Mouse (Mus musculus): ENCODE measurements around the gene Mark1. TPM values are rescaled to one million over a fixed set of nuclear protein-coding genes. Genes with fewer than 3 reads are reported as not detected.

Mark1 gene
- polyA plus RNA-seq, 1 experiment from 2014 or later: 2.1 TPM

- 84% methylated on average over 13 of the region's 13 CpGs for WGBS
These were observed 76.5 kb downstream of the Mark1 start for GRCm38 (mm10) chr1:184922824-184923223.

GRCm38 (mm10) chr1:184920057-184920456, 79.3 kb downstream of the Mark1 start:
- ATAC-seq (replicated peaks; ENCODE audit: low FRiP score, low read depth): no peak

More at GRCm38 (mm10) chr1:184922824-184923223, 76.5 kb downstream of the Mark1 start:
- TF ChIP-seq CTCF (IDR thresholded peaks at IDR 0.05; ENCODE audit: low read depth): no peak
- no peak overlapping the region for H3K4me2 ChIP-seq (ENCODE audit: low read length)
- ATAC-seq (replicated peaks; ENCODE audit: low FRiP score, low read depth): no peak
- H3K27me3 ChIP-seq (ENCODE audit: insufficient read depth, low read length): no peaks in the 10 kb centered on the region
- H3K9ac ChIP-seq (ENCODE audit: low read depth, low read length): no peak overlapping the region
- 0 out of 2 replicates have a peak, but pooled peaks cover 3% of the 10 kb centered on the region for H3K36me3 ChIP-seq (ENCODE audit: insufficient read depth, low read length)
- no peaks in the 10 kb centered on the region for H3K4me1 ChIP-seq (replicated peaks; ENCODE audit: insufficient read depth, low read length)
- H3K27ac ChIP-seq: no peak overlapping the region
- no peak for DNase-seq (ENCODE audit: low spot score)
- no peaks in the 10 kb centered on the region for H3K9me3 ChIP-seq (replicated peaks; ENCODE audit: low read length)
- no peak overlapping the region for H3K4me3 ChIP-seq (replicated peaks; ENCODE audit: low read depth, low read length)

DNA sequence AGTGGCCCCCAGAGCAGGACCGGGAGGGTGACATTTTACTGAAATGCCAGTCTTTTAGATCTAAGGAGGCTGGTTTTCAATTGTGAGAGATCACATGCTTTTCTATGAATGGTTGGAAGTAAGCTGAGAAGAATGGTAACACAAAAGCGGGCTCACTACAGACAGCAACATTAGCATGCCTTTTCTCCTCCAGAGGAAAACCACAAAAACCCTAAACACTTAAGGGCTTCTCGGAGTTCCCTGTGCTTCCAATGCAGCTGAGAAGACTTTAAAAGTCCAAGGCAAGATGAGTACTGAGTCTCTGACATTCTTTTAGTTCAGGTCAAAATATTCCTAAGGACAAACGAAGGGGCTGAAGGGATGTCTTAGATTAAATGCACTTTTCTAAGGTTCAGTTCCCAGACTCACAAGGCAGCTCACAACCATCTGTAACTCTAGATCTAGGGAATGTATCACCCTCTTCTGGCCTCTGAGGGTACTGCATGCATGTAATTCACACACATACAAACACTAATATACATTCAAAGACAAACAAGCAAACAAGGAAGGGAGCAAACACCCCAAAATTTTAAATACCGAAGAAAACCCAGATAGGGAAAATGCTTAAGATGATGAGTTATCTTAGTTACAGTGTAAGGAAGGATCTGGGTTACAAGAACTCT, 81.0 kb downstream of the Mark1 start:
- H3K4me1 ChIP-seq (replicated peaks; ENCODE audit: insufficient read depth, low read length): no peaks in the 10 kb centered on the region
- 0 out of 2 replicates have a peak, but pooled peaks cover 3% of the 10 kb centered on the region for H3K36me3 ChIP-seq (ENCODE audit: insufficient read depth, low read length)
- no peak overlapping the region for H3K4me2 ChIP-seq (ENCODE audit: low read length)
- ATAC-seq (replicated peaks; ENCODE audit: low FRiP score, low read depth) (no peak), DNase-seq (ENCODE audit: low spot score) (no peak)
- no peak overlapping the region for H3K4me3 ChIP-seq (replicated peaks; ENCODE audit: low read depth, low read length)
- H3K9me3 ChIP-seq (replicated peaks; ENCODE audit: low read length): no peaks in the 10 kb centered on the region
- H3K27ac ChIP-seq: no peak overlapping the region
- no peaks in the 10 kb centered on the region for H3K27me3 ChIP-seq (ENCODE audit: insufficient read depth, low read length)
- no peak overlapping the region for H3K9ac ChIP-seq (ENCODE audit: low read depth, low read length)
- peak; percentile 58 for TF ChIP-seq CTCF (IDR thresholded peaks at IDR 0.05; ENCODE audit: low read depth)
- 94% methylated on average over 5 of the region's 5 CpGs for WGBS

More at GRCm38 (mm10) chr1:184920057-184920456, 79.3 kb downstream of the Mark1 start:
- H3K4me1 ChIP-seq (replicated peaks; ENCODE audit: insufficient read depth, low read length): no peaks in the 10 kb centered on the region
- no peaks in the 10 kb centered on the region for H3K9me3 ChIP-seq (replicated peaks; ENCODE audit: low read length)
- no peak overlapping the region for H3K4me2 ChIP-seq (ENCODE audit: low read length)
- no peak overlapping the region for H3K9ac ChIP-seq (ENCODE audit: low read depth, low read length)
- no peak overlapping the region for H3K27ac ChIP-seq
- 0 out of 2 replicates have a peak, but pooled peaks cover 3% of the 10 kb centered on the region for H3K36me3 ChIP-seq (ENCODE audit: insufficient read depth, low read length)
- no peaks in the 10 kb centered on the region for H3K27me3 ChIP-seq (ENCODE audit: insufficient read depth, low read length)
- no peak for DNase-seq (ENCODE audit: low spot score)
- no peak overlapping the region for H3K4me3 ChIP-seq (replicated peaks; ENCODE audit: low read depth, low read length)
- WGBS: 78% methylated on average over 5 of the region's 5 CpGs
- no peak for TF ChIP-seq CTCF (IDR thresholded peaks at IDR 0.05; ENCODE audit: low read depth)

GRCm38 (mm10) chr1:184912336-184912735, 87.0 kb downstream of the Mark1 start:
- no peak overlapping the region for H3K4me3 ChIP-seq (replicated peaks; ENCODE audit: low read depth, low read length)
- no peaks in the 10 kb centered on the region for H3K4me1 ChIP-seq (replicated peaks; ENCODE audit: insufficient read depth, low read length)
- TF ChIP-seq CTCF (IDR thresholded peaks at IDR 0.05; ENCODE audit: low read depth): no peak
- no peak overlapping the region for H3K27ac ChIP-seq
- no peaks in the 10 kb centered on the region for H3K27me3 ChIP-seq (ENCODE audit: insufficient read depth, low read length)
- 89% methylated on average over 18 of the region's 18 CpGs for WGBS
- H3K9me3 ChIP-seq (replicated peaks; ENCODE audit: low read length): no peaks in the 10 kb centered on the region
- no peak overlapping the region for H3K9ac ChIP-seq (ENCODE audit: low read depth, low read length)
- no peak overlapping the region for H3K4me2 ChIP-seq (ENCODE audit: low read length)
- no peak for DNase-seq (ENCODE audit: low spot score)
- 0 out of 2 replicates have a peak, but pooled peaks have one; percentile 43 for ATAC-seq (replicated peaks; ENCODE audit: low FRiP score, low read depth)
- H3K36me3 ChIP-seq (ENCODE audit: insufficient read depth, low read length): no peaks in the 10 kb centered on the region

GRCm38 (mm10) chr1:184911861-184912260, 87.5 kb downstream of the Mark1 start:
- Histone ChIP-seq H3K4me2 (ENCODE audit: low read length) (no peak overlapping the region), H3K36me3 (ENCODE audit: insufficient read depth, low read length) (no peaks in the 10 kb centered on the region), H3K9ac (ENCODE audit: low read depth, low read length) (no peak overlapping the region), H3K9me3 (replicated peaks; ENCODE audit: low read length) (no peaks in the 10 kb centered on the region), H3K27me3 (ENCODE audit: insufficient read depth, low read length) (no peaks in the 10 kb centered on the region), H3K4me3 (replicated peaks; ENCODE audit: low read depth, low read length) (no peak overlapping the region), H3K27ac (no peak overlapping the region), H3K4me1 (replicated peaks; ENCODE audit: insufficient read depth, low read length) (no peaks in the 10 kb centered on the region)
- 64% methylated on average over 6 of the region's 6 CpGs for WGBS
- ATAC-seq (replicated peaks; ENCODE audit: low FRiP score, low read depth) (no peak), DNase-seq (ENCODE audit: low spot score) (no peak)
- TF ChIP-seq CTCF (IDR thresholded peaks at IDR 0.05; ENCODE audit: low read depth): no peak

GRCm38 (mm10) chr1:184908558-184908957, 90.8 kb downstream of the Mark1 start:
- Histone ChIP-seq H3K9me3 (replicated peaks; ENCODE audit: low read length) (no peaks in the 10 kb centered on the region), H3K27ac (no peak overlapping the region), H3K4me3 (replicated peaks; ENCODE audit: low read depth, low read length) (no peak overlapping the region), H3K4me1 (replicated peaks; ENCODE audit: insufficient read depth, low read length) (no peaks in the 10 kb centered on the region), H3K4me2 (ENCODE audit: low read length) (no peak overlapping the region), H3K9ac (ENCODE audit: low read depth, low read length) (no peak overlapping the region), H3K36me3 (ENCODE audit: insufficient read depth, low read length) (no peaks in the 10 kb centered on the region), H3K27me3 (ENCODE audit: insufficient read depth, low read length) (no peaks in the 10 kb centered on the region)
- no peak for TF ChIP-seq CTCF (IDR thresholded peaks at IDR 0.05; ENCODE audit: low read depth)
- ATAC-seq (replicated peaks; ENCODE audit: low FRiP score, low read depth): no peak
- 54% methylated on average over 9 of the region's 9 CpGs for WGBS
- DNase-seq (ENCODE audit: low spot score): peak; percentile 46
